Mouse (Mus musculus) layer of hippocampus, postnatal 14 days (tissue): ENCODE results near the gene Smim5. TPM values are rescaled to one million over a fixed set of nuclear protein-coding genes. Genes with fewer than 3 reads are reported as not detected.
A peak's percentile ranks its signal among the peaks of the same experiment; 100 is the strongest.

Source experiments
- DNase-seq, 2 experiments: peaks; one replicate each; pipeline ENCODE4 v3.0.0; 2021 to 2022; ENCODE audit warnings: low spot score in 2 of 2, mixed read lengths in 1 of 2
- total RNA-seq, 2 experiments: library from RNA; stranded (reverse); gene quantifications; 2 replicates each; pipeline ENCODE4 v1.2.3; 2021

Gene Smim5
- total RNA-seq, 2 experiments from 2014 or later: 0.67 to 2.0 TPM

- DNase-seq: no peak
These were observed 4.8 kb upstream of the Smim5 start for GRCm38 (mm10) chr11:115894755-115895520.

GRCm38 (mm10) chr11:115898446-115898845 lies 1.3 kb upstream of the Smim5 start:
- no peak for DNase-seq

GRCm38 (mm10) chr11:115898886-115899285 lies 880 bp upstream of the Smim5 start:
- DNase-seq: peak; percentile 36 to 60

- no peak for DNase-seq
These were observed 983 bp downstream of the Smim5 start for GRCm38 (mm10) chr11:115900561-115901337.

- no peak for DNase-seq
These were observed 1.8 kb downstream of the Smim5 start for GRCm38 (mm10) chr11:115901338-115902161.

GRCm38 (mm10) chr11:115902177-115902576 lies 2.4 kb downstream of the Smim5 start:
- DNase-seq: no peak

GRCm38 (mm10) chr11:115902831-115903230 lies 3.1 kb downstream of the Smim5 start:
- no peak for DNase-seq

GRCm38 (mm10) chr11:115903384-115904230 lies 3.8 kb downstream of the Smim5 start:
- no peak for DNase-seq

- no peak for DNase-seq
These were observed 4.6 kb downstream of the Smim5 start for GRCm38 (mm10) chr11:115904231-115904955.

GRCm38 (mm10) chr11:115904956-115905790 lies 5.4 kb downstream of the Smim5 start:
- DNase-seq: peak; percentile 36 to 43

GRCm38 (mm10) chr11:115906116-115906515 lies 6.3 kb downstream of the Smim5 start:
- no peak for DNase-seq

GRCm38 (mm10) chr11:115906521-115906920 lies 6.8 kb downstream of the Smim5 start:
- no peak for DNase-seq

GRCm38 (mm10) chr11:115911134-115911561 lies 11.4 kb downstream of the Smim5 start:
- DNase-seq: no peak

GRCm38 (mm10) chr11:115911632-115912376 lies 12.0 kb downstream of the Smim5 start, which contains the start of gene Smim6:
Smim6 (plus strand) TSS chr11:115912017.
- DNase-seq: no peak

- no peak for DNase-seq
These were observed 16.8 kb downstream of the Smim5 start for GRCm38 (mm10) chr11:115916579-115916978.

- no peak for DNase-seq
These were observed 18.9 kb downstream of the Smim5 start for GRCm38 (mm10) chr11:115918637-115919036.

- no peak for DNase-seq
These were observed 19.3 kb downstream of the Smim5 start for GRCm38 (mm10) chr11:115919073-115919472.
